Mouse (Mus musculus) thymus, postnatal 0 days (tissue): Measurements from ENCODE around the gene Trim8. TPM values are rescaled to one million over a fixed set of nuclear protein-coding genes. Genes with fewer than 3 reads are reported as not detected.

ENCODE experiments used
- DNase-seq: peaks from one replicate; pipeline ENCODE4 v3.0.0-alpha.2; 2015; ENCODE audit warnings: low spot score
- polyA plus RNA-seq: library from polyadenylated mRNA; unstranded; fragments of >200 nt; fragmentation: Nextera tagmentation; extraction: Ambion mirVana; gene quantifications from 2 replicates; pipeline ENCODE4 v1.2.1, GENCODE M21; 2015

Gene Trim8
- polyA plus RNA-seq, 1 experiment from 2014 or later = 23.6 TPM

GRCm38 (mm10) chr19:46479306-46480075, 22.0 kb upstream of the Trim8 start:
- peak; percentile 27 for DNase-seq

GRCm38 (mm10) chr19:46480624-46481345, 20.7 kb upstream of the Trim8 start:
- no peak for DNase-seq

- no peak for DNase-seq
These were observed 20.1 kb upstream of the Trim8 start for GRCm38 (mm10) chr19:46481352-46481751.

- no peak for DNase-seq
These were observed 19.7 kb upstream of the Trim8 start for GRCm38 (mm10) chr19:46481756-46482155.

GRCm38 (mm10) chr19:46482896-46483516, 18.5 kb upstream of the Trim8 start:
- peak; percentile 22 for DNase-seq

- DNase-seq = no peak
These were observed 17.7 kb upstream of the Trim8 start for GRCm38 (mm10) chr19:46483701-46484328.

DNA sequence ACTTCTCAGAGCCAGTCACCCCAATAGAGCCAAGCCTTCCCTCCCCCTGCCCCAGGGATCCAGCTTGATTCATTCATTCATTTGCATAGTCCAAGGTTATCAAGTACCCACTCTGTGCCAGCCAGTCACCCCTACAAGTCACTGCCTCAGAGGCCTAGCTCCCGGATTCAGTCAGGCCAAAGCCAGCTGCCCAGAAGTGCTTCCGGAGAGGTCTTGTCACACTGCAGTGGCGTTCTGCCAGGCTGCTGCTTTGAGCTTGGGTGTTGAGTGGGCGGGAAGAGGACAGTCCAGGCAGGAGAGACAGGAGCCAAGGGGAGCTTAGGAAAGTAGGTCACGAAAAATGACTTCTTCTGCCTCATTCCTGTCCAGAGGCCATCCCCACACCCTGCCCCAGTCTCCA, 17.0 kb upstream of the Trim8 start:
- DNase-seq = no peak

DNA sequence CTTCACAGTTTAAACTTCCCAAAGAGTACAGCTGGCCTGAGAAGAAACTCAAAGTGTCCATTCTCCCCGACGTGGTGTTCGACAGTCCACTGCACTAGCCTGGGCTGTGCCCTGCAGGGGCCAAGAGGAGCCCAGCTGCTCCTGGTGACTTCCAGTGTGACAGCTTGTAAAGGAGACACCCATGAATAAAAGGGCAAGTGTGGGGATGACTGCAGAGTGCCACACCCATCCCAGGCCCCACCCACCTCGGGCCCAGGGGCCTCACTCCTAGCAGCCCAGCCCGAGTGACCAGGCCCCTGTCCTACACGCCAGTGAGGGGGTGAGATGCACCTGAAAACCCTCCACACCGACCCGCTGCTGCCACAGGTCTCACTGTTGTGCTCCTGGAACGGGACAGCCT, 15.7 kb upstream of the Trim8 start:
- no peak for DNase-seq

- DNase-seq = no peak
These were observed 14.8 kb upstream of the Trim8 start for GRCm38 (mm10) chr19:46486709-46487108.

- no peak for DNase-seq
These were observed 12.1 kb upstream of the Trim8 start for GRCm38 (mm10) chr19:46489448-46489847.

GRCm38 (mm10) chr19:46490634-46491033, 10.9 kb upstream of the Trim8 start:
- no peak for DNase-seq

GRCm38 (mm10) chr19:46495136-46495535, 6.4 kb upstream of the Trim8 start:
- no peak for DNase-seq

GRCm38 (mm10) chr19:46497230-46497629, 4.3 kb upstream of the Trim8 start:
- DNase-seq = no peak

- no peak for DNase-seq
These were observed 2.0 kb upstream of the Trim8 start for GRCm38 (mm10) chr19:46499539-46499835.

DNA sequence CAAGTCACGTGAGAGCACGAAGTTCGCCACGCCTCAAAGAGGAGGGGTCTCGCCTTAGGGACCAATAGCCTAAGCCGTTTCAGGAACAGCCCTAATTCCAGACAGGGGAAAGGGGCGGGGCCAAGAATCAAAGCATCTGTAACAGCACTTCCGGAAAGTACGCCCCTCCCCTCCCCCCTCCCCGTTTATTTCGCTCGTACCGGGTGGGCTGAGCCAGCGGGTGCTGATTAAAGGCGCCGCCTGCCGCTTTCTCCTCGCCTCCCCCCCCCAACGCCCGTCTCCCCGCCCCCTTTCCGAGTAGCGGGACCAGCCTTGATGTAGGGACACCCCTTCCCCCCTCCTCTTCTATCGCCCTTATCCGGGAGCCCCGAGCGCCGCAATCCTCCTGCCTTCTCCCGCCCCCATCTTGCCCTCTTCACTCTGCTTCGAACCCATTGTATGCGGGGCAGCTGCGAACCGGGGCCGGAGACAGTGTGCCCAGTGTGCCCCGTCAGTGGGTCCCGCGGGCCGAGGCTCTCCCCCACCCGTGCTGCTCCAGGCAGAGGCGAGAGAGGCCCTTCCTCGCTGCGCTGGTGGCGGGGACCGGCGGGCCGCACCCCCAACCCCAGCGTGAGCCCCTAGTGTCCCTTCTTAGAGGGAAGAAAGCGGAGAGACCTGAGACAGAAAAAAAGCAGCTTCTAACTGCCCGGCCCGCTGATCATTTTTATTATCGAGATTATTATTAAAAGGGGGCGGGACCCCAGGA, 1.5 kb upstream of the Trim8 start:
- DNase-seq = peak; percentile 99

GRCm38 (mm10) chr19:46500581-46501341, 741 bp upstream of the Trim8 start:
- peak; percentile 46 for DNase-seq

- peak; percentile 78 for DNase-seq
These were observed 560 bp downstream of the Trim8 start for GRCm38 (mm10) chr19:46502069-46502455.

GRCm38 (mm10) chr19:46502471-46503166, 1.1 kb downstream of the Trim8 start:
- peak; percentile 94 for DNase-seq

- peak; percentile 90 for DNase-seq
These were observed 2.0 kb downstream of the Trim8 start for GRCm38 (mm10) chr19:46503351-46504084.
